Mouse (Mus musculus): ENCODE measurements at regions not wholly inside any gene's neighbourhood (a gene's known extent, or its start where the extent isn't known, plus 50 kb on each side); places are given as distances from the start of the nearest gene placed in this dataset.
A peak's percentile ranks its signal among the peaks of the same experiment; 100 is the strongest.

- DNase-seq (ENCODE audit: low spot score in 2 of 2) = no peak
These were observed 547.3 kb downstream of the Adgrl2 start for GRCm38 (mm10) chr3:148443012-148443411.

DNA sequence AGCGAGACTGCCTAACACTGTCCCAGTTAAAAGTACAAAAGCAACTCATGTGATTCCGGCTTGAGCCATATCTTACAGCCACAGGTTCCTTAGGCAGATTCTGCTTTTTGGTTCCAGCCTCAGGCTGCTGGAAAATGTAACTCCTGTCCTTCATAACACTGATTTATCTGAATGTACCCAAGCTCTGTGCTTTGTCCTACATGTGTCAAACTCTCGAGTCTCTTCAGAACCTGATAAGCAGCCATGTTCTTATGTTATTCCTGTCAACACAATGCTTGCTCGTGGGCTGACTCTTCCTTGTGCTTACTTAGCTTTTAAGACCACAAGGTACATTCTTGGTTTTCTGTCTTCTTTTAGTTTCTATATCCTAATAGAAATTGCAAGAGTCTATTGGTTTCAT, 556.3 kb downstream of the Adgrl2 start:
- DNase-seq (ENCODE audit: low spot score in 2 of 2) = no peak

DNA sequence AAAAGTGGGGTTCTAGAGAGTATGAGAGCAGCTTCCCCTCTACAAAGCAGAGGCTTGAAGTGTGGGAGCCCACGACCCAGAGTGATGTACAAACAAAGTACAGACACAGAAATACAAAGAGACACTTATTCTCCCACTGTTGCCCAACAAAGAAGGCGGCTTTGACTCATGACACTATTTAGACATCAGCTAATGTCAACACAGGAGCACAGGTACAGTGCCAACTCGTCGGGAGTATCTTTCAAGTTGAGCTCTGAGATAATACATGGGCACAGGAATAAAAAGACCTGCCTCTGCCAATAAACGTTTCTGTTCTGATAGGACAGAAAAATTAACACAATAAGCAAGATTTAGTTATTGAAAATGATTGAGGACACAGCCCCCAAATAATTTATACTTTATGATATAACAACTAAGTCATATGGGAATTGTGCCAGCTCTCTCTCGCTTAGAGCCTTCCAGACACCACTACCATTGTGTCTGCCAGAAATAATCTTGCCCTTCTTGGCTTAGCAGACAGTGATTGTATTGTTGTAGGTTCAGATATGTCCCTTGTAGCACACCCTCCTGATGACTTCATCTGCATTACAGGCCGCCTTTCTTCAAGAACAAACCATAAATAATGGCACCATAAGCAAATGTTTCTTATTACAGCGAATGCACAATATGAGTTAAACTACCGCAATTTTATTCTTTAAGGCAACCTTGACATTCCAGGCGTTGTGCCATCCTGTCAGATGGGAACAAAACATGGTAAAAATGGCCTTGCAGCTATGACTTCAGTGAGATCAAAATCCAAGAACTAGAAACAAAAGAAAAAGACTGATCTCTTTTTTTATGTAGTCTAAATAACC, 561.1 kb downstream of the Adgrl2 start:
- DNase-seq (ENCODE audit: low spot score in 2 of 2) = no peak

- DNase-seq (ENCODE audit: low spot score in 2 of 2) = no peak
These were observed 566.3 kb downstream of the Adgrl2 start for GRCm38 (mm10) chr3:148424089-148424488.

DNA sequence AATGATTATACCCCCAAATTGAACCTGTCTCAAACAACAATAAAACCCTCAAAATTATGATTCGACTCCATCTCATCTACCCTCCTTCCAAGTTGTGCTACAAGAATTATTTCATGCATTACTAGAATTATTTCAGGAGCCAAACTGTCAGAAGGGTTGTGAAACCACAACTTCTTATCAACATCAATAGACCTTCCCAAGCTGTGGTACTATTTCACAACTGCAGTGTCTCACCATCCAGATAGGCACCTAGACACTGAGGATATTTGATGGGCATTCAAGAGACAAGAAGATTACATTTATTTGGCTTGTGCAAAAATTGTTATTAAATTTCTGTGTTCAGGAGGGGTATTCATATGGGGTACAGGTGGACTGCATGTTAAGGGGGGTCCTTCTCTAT, 567.0 kb downstream of the Adgrl2 start:
- DNase-seq (ENCODE audit: low spot score in 2 of 2) = no peak

DNA sequence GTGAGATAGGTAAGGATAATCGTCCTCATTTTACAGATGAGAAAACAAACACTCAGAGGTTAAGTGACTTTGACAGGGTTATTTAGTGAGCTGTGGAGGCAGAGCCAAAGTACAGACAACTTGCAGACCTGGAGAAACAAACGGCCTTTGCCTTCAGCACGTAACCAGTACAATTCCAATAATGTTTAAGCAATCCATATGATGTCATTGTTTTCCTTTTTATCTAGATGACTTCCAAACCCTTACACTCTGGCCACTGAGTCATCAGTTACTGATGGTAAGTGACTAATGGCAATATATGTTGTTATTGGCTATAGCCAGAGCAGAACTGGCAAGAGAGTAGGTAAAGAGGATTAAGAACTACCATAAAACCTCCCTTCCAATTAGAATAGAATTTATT, 567.6 kb downstream of the Adgrl2 start:
- DNase-seq (ENCODE audit: low spot score in 2 of 2) = no peak

DNA sequence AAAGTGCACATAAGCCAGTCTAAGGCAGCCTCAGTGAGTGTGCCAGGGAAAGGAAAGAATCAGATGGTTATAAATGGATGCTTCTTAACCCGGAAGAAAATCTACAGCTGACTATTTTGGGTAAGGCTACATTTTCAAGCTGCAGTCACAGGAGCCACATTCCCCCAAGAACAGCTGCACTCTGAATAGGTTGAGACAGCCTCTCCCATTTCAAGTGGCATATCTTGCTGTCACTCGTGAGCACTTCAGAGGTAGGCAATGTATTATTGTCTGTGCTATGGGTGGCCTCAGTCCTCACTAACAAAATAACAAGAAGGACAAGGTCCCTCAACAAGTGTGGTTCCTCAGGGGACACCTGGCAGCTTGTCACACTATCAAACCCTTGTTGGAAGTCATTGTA, 568.1 kb downstream of the Adgrl2 start:
- DNase-seq (ENCODE audit: low spot score in 2 of 2) = no peak

- no peak for DNase-seq (ENCODE audit: low spot score in 2 of 2)
These were observed 570.1 kb downstream of the Adgrl2 start for GRCm38 (mm10) chr3:148420303-148420702.

DNA sequence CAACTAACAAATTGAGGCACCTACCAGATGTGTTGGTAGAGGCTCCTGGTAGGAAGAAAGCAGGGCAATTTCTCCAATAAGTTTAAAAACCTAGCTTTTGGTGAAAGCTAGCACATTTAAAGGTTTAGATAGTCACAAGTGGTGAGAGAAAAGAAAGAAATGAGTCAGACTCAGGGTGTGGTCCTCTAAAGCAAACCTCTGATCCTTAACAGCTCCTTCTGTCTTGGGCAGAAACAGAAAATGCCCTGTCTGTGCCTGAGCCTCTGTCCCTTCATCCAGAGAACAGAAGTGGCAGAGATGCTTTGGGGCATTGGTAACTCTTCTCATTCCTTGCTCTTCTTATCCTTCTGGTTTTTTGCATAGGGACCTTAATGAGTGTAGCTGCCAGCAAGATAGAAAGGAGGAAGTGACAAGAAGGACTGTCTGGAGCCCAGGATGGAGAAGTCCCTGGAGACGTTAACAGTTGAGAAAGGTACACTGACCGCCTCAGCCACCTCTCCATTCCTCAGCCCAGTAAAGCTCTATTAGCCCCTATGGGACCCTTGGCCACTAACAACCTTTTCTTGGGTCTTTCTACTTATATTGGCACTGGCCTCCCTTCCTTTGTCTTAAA, 570.8 kb downstream of the Adgrl2 start:
- no peak for DNase-seq (ENCODE audit: low spot score in 2 of 2)

DNA sequence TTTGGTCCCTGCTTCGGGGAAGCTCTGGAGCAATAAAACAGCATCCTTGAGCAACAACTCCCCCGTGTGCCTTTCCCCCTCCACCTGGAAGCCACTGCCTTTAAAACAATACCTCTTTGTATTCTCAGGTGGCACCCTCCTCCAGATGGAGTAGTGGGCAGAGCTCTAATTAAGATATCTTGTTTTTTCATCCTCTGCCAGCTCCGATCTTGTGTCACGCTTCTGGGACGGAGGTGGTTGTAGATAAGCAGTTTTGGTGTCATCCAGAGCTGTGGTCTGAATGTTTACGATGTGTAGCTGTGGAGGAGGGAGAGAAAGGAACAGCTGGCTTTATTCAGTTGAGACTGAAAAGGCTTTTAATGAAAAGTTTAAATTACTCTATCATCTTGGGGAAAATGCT, 572.3 kb downstream of the Adgrl2 start:
- no peak for DNase-seq (ENCODE audit: low spot score in 2 of 2)

- no peak for DNase-seq (ENCODE audit: low spot score in 2 of 2)
These were observed 574.9 kb downstream of the Adgrl2 start for GRCm38 (mm10) chr3:148415443-148415842.

DNA sequence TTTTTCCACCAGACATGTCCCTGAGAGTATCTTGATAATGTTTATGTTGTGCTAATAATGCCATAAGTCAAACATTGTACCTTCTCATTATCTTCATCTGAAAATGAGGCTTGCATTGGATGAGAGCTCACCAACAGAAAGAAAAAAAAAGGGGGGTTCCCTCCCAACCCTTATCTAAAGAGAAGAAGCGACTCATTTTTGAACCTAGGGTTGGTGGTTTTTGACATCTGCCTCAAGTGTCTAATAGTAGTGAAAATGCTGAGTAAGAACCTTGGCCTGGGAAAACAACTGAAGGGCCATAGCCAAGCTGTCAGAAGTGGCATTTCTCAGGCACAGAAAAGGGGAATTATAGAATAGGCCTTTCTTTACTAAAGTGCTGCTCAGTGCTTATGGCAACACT, 577.3 kb downstream of the Adgrl2 start:
- no peak for DNase-seq (ENCODE audit: low spot score in 2 of 2)

- no peak for DNase-seq (ENCODE audit: low spot score in 2 of 2)
These were observed 578.2 kb downstream of the Adgrl2 start for GRCm38 (mm10) chr3:148412191-148412590.

GRCm38 (mm10) chr3:148398349-148398748, 592.0 kb downstream of the Adgrl2 start:
- no peak for DNase-seq (ENCODE audit: low spot score in 2 of 2)

DNA sequence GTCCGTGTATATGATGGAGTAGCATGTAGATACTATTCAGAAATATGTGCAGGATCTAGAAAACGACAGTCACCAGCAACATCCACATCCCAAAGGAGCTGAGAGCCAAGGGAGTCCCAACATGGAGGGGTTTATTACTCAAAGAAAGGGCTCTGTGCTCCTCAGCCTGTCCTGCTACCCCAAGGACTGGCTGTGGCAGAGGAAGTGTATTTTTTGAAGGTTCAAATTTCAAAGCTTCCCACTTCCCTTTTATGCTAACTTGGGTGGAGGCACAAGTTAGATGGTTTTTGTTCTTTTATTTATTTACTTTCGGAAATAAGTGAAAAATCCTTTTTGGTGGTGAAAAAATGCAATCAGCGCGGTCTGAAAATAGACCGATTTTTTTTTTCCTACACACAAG, 602.8 kb downstream of the Adgrl2 start:
- DNase-seq (ENCODE audit: low spot score in 2 of 2) = no peak

DNA sequence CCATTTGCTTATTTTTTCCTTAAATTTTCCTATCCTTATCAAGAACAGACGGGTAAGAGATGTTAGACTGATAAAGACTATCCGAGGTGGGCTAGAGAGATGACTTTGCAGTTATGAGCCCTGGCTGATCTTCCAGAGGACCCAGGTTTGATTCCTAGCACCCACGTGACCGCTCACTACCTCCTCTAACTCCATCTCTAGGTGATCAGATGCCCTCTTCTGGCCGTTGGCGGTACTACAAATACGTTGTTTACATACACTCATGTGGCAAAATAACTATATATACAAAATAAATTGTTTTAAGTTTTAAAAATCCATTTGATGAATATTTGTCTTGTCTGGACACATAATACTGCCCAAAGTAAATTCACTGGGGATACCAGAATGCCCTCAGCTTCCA, 604.6 kb downstream of the Adgrl2 start:
- DNase-seq (ENCODE audit: low spot score in 2 of 2) = no peak

DNA sequence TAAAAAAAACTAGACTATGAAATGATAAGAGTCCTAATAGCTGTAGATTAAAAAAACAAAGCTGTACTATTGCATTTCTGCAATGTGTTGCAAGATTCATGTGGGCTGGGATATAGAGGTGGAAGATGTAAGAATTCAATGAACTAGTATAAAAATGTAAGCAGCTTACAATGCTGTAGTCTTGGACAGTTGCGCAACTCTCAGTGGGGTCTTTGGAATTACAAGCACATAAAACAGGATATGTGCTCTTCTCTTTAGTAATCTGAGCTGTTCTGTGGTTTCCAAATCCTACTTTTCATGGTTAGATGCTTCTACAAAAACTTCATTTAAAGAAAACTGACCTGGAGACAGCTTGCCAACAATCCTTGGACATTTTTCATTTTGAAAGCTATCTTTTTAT, 609.3 kb downstream of the Adgrl2 start:
- DNase-seq (ENCODE audit: low spot score in 2 of 2) = no peak

- no peak for DNase-seq (ENCODE audit: low spot score in 2 of 2)
These were observed 627.0 kb downstream of the Adgrl2 start for GRCm38 (mm10) chr3:148363331-148363730.

DNA sequence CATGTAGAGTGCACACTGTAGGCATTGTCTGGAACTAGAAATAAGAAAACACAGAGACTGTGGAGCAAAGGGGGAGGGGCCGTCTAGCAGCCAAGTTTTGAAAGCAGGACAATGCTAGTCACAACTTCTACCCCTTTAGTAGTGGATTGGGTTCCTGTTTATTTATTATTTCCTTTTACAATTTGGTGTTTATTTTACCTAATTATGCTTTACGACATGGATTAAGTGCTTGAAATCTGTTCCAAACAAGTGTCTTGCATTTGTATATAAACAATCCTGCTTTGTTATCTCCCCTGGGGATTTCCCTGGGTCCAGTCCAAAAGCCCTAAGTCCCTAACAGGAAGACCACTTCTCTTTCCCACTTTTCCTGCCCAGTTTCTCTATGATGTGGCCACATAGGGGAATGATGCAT, 627.9 kb downstream of the Adgrl2 start:
- DNase-seq (ENCODE audit: low spot score in 2 of 2) = no peak

DNA sequence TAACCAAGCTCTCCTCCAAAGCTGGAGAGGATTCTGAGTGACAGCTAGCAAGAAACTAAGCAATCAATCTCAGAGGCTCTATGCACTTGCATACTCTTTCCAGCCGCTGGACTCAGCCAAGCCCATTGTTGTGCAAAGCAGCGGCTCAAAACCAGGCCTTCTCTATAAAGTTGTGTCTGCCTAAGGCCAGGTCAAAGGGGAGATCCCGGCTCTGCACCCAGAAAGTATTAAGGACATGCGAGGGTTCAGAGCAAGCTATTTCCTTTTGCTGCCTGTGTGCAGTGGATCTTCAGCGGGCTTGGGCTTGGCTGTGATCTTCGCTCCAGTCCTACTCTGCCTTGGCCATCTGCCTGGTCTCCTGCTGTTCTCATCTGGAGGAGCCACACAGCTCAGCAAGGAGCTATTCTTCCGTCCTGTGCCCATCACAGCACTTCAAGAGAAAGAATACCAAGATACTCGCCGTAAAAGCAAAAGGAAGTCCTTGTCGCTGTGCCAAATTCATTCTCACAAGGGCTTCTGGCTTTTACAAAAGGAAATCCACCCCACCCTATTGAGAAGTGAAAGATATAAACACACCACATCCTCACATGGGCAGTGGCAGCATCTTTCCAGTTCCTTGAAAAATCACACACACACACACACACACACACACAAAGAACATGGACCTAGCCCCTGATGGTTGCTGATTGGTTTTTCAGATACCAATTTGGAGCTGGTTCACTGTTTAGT, 646.6 kb downstream of the Adgrl2 start:
- DNase-seq (ENCODE audit: low spot score in 2 of 2) = peak; percentile 72 to 88

DNA sequence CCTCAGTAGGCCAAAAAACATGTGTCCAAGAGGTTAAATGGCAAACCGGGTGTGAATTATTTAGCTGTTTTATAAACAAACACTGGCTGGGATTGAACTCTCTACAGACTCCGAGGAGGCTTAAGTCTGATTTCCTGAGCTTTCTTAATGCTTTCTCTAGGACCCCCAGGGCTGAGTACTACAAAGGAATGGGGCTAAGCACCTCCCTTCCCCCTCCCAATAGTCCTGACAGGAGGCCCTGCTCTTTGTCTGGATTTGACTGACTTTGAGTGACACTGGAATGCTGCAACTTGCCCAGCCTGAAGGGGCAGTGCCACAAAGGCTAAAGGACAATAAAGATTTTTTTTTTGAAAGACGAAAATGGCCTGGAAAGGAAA, 647.1 kb downstream of the Adgrl2 start:
- DNase-seq (ENCODE audit: low spot score in 2 of 2) = peak in 1 of 2 experiments; percentile 36

- DNase-seq (ENCODE audit: low spot score in 2 of 2) = no peak
These were observed 651.1 kb downstream of the Adgrl2 start for GRCm38 (mm10) chr3:148339258-148339657.

- DNase-seq (ENCODE audit: low spot score in 2 of 2) = no peak
These were observed 653.7 kb downstream of the Adgrl2 start for GRCm38 (mm10) chr3:148336640-148337039.

Measured in heart, adult 9 months (tissue).